Mouse (Mus musculus): ENCODE measurements at regions not wholly inside any gene's neighbourhood (a gene's known extent, or its start where the extent isn't known, plus 50 kb on each side); places are given as distances from the start of the nearest gene placed in this dataset.

- DNase-seq (ENCODE audit: low spot score), result peak; percentile 58
These were observed 138.2 kb upstream of the 4931429L15Rik start for GRCm38 (mm10) chr9:46457945-46458344.

GRCm38 (mm10) chr9:46454807-46455610 is 135.2 kb upstream of the 4931429L15Rik start:
- no peak for DNase-seq (ENCODE audit: low spot score)

- no peak for DNase-seq (ENCODE audit: low spot score)
These were observed 123.7 kb upstream of the 4931429L15Rik start for GRCm38 (mm10) chr9:46443191-46444095.

GRCm38 (mm10) chr9:46442739-46443181 is 123.0 kb upstream of the 4931429L15Rik start:
- no peak for DNase-seq (ENCODE audit: low spot score)

GRCm38 (mm10) chr9:46440226-46440625 is 120.4 kb upstream of the 4931429L15Rik start:
- DNase-seq (ENCODE audit: low spot score), result no peak

GRCm38 (mm10) chr9:46434700-46435099 is 114.9 kb upstream of the 4931429L15Rik start:
- DNase-seq (ENCODE audit: low spot score), result no peak

- no peak for DNase-seq (ENCODE audit: low spot score)
These were observed 113.9 kb upstream of the 4931429L15Rik start for GRCm38 (mm10) chr9:46433716-46434115.

GRCm38 (mm10) chr9:46431053-46431452 is 111.3 kb upstream of the 4931429L15Rik start:
- DNase-seq (ENCODE audit: low spot score), result peak; percentile 39

- DNase-seq (ENCODE audit: low spot score), result peak; percentile 85
These were observed 103.6 kb upstream of the 4931429L15Rik start for GRCm38 (mm10) chr9:46423184-46423967.

- no peak for DNase-seq (ENCODE audit: low spot score)
These were observed 102.0 kb upstream of the 4931429L15Rik start for GRCm38 (mm10) chr9:46421688-46422274.

- DNase-seq (ENCODE audit: low spot score), result no peak
These were observed 91.9 kb upstream of the 4931429L15Rik start for GRCm38 (mm10) chr9:46411686-46412085.

- DNase-seq (ENCODE audit: low spot score), result no peak
These were observed 89.0 kb upstream of the 4931429L15Rik start for GRCm38 (mm10) chr9:46408776-46409175.

GRCm38 (mm10) chr9:46406606-46407005 is 86.8 kb upstream of the 4931429L15Rik start:
- no peak for DNase-seq (ENCODE audit: low spot score)

- no peak for DNase-seq (ENCODE audit: low spot score)
These were observed 76.8 kb upstream of the 4931429L15Rik start for GRCm38 (mm10) chr9:46396591-46396990.

- no peak for DNase-seq (ENCODE audit: low spot score)
These were observed 75.5 kb upstream of the 4931429L15Rik start for GRCm38 (mm10) chr9:46395156-46395765.

GRCm38 (mm10) chr9:46394239-46394638 is 74.5 kb upstream of the 4931429L15Rik start:
- DNase-seq (ENCODE audit: low spot score), result no peak

- DNase-seq (ENCODE audit: low spot score), result peak; percentile 52
These were observed 73.0 kb upstream of the 4931429L15Rik start for GRCm38 (mm10) chr9:46392641-46393321.

GRCm38 (mm10) chr9:46389741-46390140 is 70.0 kb upstream of the 4931429L15Rik start:
- peak; percentile 40 for DNase-seq (ENCODE audit: low spot score)

- DNase-seq (ENCODE audit: low spot score), result peak; percentile 14
These were observed 69.2 kb upstream of the 4931429L15Rik start for GRCm38 (mm10) chr9:46388677-46389676.

Data from MN1 (cell line).